Mouse (Mus musculus) midbrain, embryonic 13.5 days (tissue): ENCODE data around the gene Pcca. TPM values are rescaled to one million over a fixed set of nuclear protein-coding genes. Genes with fewer than 3 reads are reported as not detected.

Experiments
- ATAC-seq: fragments of 200-750 bp; cut with Nextera tagmentation; 2 replicates; pipeline ENCODE4 v1.8.0; 2017; ENCODE audit warnings: mild to moderate bottlenecking, moderate TSS enrichment, moderate library complexity
- H3K27ac ChIP-seq: fragments of 300-500 bp; sonication (generic); 2 replicates; pipeline ENCODE4 v1.5.1; 2015; ENCODE audit warnings: inconsistent platforms, mild to moderate bottlenecking, moderate library complexity
- H3K27me3 ChIP-seq: fragments of 300-500 bp; sonication (generic); 2 replicates; pipeline ENCODE4 v1.6.1; 2015; ENCODE audit warnings: mild to moderate bottlenecking, inconsistent platforms
- H3K36me3 ChIP-seq: fragments of 300-500 bp; sonication (generic); 2 replicates; pipeline ENCODE4 v1.6.1; 2015; ENCODE audit warnings: mild to moderate bottlenecking, inconsistent platforms
- H3K4me1 ChIP-seq: fragments of 300-500 bp; sonication (generic); replicated peaks from 2 replicates; pipeline ENCODE4 v1.6.1; 2015; ENCODE audit warnings: inconsistent platforms
- H3K4me2 ChIP-seq: fragments of 300-500 bp; sonication (generic); replicated peaks from 2 replicates; pipeline ENCODE4 v1.6.1; 2015; ENCODE audit warnings: moderate library complexity, mild to moderate bottlenecking, inconsistent platforms
- H3K4me3 ChIP-seq: fragments of 300-500 bp; sonication (generic); replicated peaks from 2 replicates; pipeline ENCODE4 v1.5.1; 2015; ENCODE audit warnings: mild to moderate bottlenecking, inconsistent platforms
- H3K9ac ChIP-seq: fragments of 300-500 bp; sonication (generic); replicated peaks from 2 replicates; pipeline ENCODE4 v1.6.1; 2015; ENCODE audit warnings: mild to moderate bottlenecking, inconsistent platforms
- H3K9me3 ChIP-seq: fragments of 300-500 bp; sonication (generic); 2 replicates; pipeline ENCODE4 v1.6.1; 2016; ENCODE audit warnings: mild to moderate bottlenecking, inconsistent platforms
- WGBS: fragments of 180-500 bp; shearing (Covaris S2); methylation state at CpG from one replicate; pipeline ENCODE4 v1.1.7; 2015; 5-methylcytosine and 5-hydroxymethylcytosine counted together
- polyA plus RNA-seq: library from polyadenylated mRNA; unstranded; fragments of >200 nt; fragmentation: Nextera tagmentation; extraction: Ambion mirVana; gene quantifications from 2 replicates; pipeline ENCODE4 v1.2.1, GENCODE M21; 2015

Pcca gene
- polyA plus RNA-seq, 1 experiment from 2014 or later = 27.4 TPM

DNA sequence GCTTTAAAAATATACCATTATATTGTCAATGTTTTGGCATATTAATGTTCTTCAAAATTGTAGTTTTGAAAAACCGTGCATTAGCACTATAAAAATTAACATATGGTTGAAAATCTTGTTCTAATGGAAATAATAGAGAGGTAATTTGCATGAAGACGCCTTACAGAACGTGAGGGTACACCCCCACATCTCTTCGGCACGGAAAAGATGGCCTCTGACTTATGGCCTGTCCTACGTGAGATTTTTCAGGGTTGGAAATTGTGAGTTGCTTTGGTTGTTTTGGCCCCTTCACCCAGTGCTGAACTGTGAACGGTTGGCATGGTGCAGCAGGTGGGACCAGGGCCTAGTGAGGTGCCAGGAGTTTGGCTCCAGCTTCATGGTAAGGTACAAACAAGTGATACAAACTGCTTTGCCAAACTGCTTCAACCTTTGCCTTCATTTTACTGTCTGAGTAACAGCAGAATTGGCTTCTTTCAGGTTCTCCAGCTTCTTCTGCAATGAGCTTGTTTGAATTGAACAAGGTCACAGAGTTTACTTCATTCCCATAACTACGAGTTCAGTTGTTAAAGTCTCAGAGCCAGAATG, 185.5 kb downstream of the Pcca start:
- H3K27ac ChIP-seq = no peak overlapping the region
- WGBS = 86% methylated on average over 8 of the region's 8 CpGs
- no peaks in the 10 kb centered on the region for H3K27me3 ChIP-seq
- H3K4me1 ChIP-seq = peaks cover 20% of the 10 kb centered on the region
- no peaks in the 10 kb centered on the region for H3K36me3 ChIP-seq
- H3K9ac ChIP-seq = no peak overlapping the region
- H3K9me3 ChIP-seq = no peaks in the 10 kb centered on the region
- no peak overlapping the region for H3K4me3 ChIP-seq
- ATAC-seq = no peak
- no peak overlapping the region for H3K4me2 ChIP-seq

DNA sequence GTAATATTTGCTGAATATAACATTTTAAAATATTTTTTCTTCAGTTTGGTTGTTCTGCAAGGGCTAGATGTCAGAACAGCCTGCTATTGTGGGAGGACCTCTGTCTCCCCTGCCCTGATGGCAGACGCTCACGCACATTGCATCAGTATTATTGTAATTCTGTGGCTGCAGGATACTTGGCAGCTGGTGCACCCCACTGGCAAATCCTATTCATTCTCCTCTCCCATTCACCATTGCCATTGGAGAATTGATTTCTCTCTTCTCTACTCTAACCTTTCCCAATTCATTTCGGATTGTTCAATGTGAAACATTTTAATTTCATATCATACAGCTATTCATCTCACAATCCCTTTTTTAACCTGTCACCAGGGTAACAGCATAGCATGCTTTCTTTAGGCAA, 186.9 kb downstream of the Pcca start:
- no peaks in the 10 kb centered on the region for H3K27me3 ChIP-seq
- H3K9me3 ChIP-seq = no peaks in the 10 kb centered on the region
- no peak overlapping the region for H3K4me2 ChIP-seq
- WGBS = 7% methylated on average over 3 of the region's 3 CpGs
- peak; percentile 94 for ATAC-seq
- H3K27ac ChIP-seq = no peak overlapping the region
- no peak overlapping the region for H3K4me3 ChIP-seq
- H3K36me3 ChIP-seq = no peaks in the 10 kb centered on the region
- no peak overlapping the region for H3K9ac ChIP-seq
- peaks cover 20% of the 10 kb centered on the region for H3K4me1 ChIP-seq

DNA sequence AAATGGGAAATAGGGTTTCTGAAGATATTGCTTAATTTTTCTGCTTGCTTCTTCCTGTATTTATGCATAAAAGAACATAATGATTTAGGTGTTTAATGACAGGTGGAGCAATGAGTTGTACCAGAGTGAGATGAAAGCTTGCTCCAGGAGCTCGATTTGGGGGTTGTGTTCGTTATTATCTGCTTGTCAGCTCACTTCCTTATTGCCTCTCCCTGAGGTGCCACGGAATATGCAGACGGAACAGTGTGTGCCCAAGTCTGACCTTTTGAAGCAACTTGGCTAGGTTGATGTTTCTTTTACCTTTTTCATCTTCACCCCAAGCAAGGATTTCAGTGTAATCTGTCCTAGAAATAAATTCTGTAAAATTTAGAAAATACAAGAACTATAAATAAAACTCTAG, 187.6 kb downstream of the Pcca start:
- no peak overlapping the region for H3K9ac ChIP-seq
- no peaks in the 10 kb centered on the region for H3K9me3 ChIP-seq
- H3K27ac ChIP-seq = no peak overlapping the region
- no peak for ATAC-seq
- no peaks in the 10 kb centered on the region for H3K27me3 ChIP-seq
- H3K4me3 ChIP-seq = no peak overlapping the region
- H3K4me1 ChIP-seq = peaks cover 20% of the 10 kb centered on the region
- H3K36me3 ChIP-seq = no peaks in the 10 kb centered on the region
- 26% methylated on average over 4 of the region's 4 CpGs for WGBS
- H3K4me2 ChIP-seq = no peak overlapping the region

DNA sequence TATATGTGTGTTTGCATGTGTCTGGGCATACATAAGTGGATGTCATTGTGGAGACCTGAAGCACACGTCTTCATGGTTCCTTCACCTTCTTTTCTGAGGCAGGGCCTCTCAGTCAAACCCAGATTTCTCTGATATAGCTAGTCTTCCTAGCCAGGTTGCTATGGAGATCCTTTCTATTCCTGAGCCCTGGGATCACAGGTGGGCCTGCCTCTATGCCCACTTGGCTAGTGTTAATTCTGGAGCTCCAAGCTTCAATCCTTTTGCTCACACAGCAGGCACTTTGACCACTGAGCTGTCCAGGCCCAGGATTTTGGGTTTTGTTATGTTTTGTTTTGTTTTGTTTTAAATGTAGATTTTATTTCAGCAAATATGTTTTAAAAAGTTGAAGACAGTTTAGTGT, 192.3 kb downstream of the Pcca start:
- Histone ChIP-seq H3K4me3 (no peak overlapping the region), H3K27me3 (no peaks in the 10 kb centered on the region), H3K36me3 (no peaks in the 10 kb centered on the region), H3K9ac (no peak overlapping the region), H3K9me3 (no peaks in the 10 kb centered on the region), H3K27ac (no peak overlapping the region), H3K4me1 (peaks cover 10% of the 10 kb centered on the region), H3K4me2 (no peak overlapping the region)
- no peak for ATAC-seq
- 90% methylated on average over 1 of the region's 1 CpGs for WGBS

DNA sequence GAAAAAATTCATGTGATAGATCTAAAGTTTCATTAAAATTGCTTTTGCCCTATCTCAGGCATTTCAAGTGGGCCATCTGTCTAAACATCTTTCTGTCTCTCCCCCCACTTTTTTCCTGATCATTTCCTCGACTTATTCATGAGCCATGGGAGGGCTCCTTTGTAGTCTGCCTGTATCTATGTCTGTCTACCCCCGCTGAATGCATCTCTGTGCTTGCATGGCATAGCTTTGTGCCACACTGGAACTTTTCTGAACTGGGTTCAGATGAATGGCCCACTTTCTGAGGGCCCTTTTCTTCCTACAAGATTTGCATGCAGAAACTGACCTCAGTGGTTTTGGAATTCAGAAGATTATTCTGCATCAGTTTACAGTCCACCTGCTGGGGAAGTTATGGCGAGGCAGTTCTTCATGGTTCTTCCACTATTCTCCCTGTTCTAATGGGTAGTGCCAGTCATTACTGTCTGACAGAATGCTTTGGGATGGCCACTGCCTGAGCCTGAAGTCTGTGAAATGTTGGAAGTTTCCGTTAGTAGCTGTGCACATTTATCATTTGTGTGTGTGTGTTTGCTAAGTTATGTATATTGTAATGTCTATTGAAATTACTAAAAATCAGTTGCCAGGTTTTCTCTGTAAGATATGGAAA, 195.4 kb downstream of the Pcca start:
- peak; percentile 34; the same call in 1 of the 2 replicates for ATAC-seq
- Histone ChIP-seq H3K4me1 (peaks cover 6% of the 10 kb centered on the region; the same call in 1 of the 2 replicates), H3K9ac (no peak overlapping the region), H3K9me3 (no peaks in the 10 kb centered on the region), H3K27me3 (no peaks in the 10 kb centered on the region), H3K4me3 (no peak overlapping the region), H3K36me3 (no peaks in the 10 kb centered on the region), H3K4me2 (no peak overlapping the region), H3K27ac (no peak overlapping the region)
- 49% methylated on average over 4 of the region's 4 CpGs for WGBS

DNA sequence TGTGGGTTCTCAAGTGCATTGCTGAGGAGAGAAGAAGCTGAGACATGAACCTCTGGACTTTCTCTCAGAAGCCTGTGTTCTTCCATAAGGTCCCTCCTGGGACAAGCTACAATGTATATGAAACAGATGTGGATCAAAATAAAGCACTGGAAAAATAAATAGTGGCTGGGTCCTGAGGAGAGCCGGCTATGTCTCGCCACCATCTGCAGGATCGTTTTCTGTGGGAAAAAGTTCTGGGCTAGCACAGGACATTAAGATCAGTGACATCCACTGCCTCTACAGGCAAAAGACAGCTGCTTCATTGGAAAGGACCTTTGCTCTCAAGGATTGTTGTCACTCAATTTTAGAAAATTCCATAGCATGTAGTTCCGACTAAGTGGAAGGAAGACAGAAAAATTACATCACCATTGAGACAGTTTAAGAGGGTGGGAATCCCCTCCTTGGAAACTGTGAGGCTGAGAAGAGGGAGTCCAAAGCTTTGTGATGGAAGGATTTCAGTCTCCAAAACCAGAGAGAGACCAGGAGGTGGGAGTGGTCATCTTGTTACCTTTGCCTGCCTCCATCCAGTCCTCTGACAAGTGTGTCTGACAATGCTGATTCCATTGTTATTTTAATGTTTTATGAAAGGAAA, 196.9 kb downstream of the Pcca start:
- Histone ChIP-seq H3K9me3 (no peaks in the 10 kb centered on the region), H3K4me3 (no peak overlapping the region), H3K4me1 (peaks cover 6% of the 10 kb centered on the region; the same call in 1 of the 2 replicates), H3K36me3 (no peaks in the 10 kb centered on the region), H3K4me2 (no peak overlapping the region), H3K27ac (no peak overlapping the region), H3K27me3 (no peaks in the 10 kb centered on the region), H3K9ac (no peak overlapping the region)
- no peak for ATAC-seq
- WGBS = 86% methylated on average over 4 of the region's 4 CpGs

DNA sequence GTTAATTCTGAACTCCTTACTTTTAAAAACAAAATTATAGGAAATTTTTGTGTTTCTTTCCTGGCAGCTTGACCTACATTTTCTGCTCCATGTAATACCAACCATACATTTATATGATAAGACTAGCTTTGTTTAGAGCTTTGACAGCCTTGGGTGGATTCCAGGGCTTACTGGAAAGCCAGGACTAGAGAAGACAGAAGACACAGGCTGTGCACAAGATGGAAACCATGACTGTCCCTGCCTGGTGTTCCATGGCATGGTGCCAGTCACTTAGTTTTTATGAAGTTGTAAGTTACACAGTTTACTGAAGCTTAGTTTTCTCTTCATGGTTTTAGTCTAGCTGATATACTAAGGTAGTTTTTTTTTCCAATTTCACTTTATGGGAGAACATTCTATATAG, 202.7 kb downstream of the Pcca start:
- no peaks in the 10 kb centered on the region for H3K9me3 ChIP-seq
- no peaks in the 10 kb centered on the region for H3K4me1 ChIP-seq
- no peak overlapping the region for H3K9ac ChIP-seq
- H3K27me3 ChIP-seq = no peaks in the 10 kb centered on the region
- H3K36me3 ChIP-seq = no peaks in the 10 kb centered on the region
- no peak for ATAC-seq
- no peak overlapping the region for H3K27ac ChIP-seq
- H3K4me3 ChIP-seq = no peak overlapping the region
- H3K4me2 ChIP-seq = no peak overlapping the region

DNA sequence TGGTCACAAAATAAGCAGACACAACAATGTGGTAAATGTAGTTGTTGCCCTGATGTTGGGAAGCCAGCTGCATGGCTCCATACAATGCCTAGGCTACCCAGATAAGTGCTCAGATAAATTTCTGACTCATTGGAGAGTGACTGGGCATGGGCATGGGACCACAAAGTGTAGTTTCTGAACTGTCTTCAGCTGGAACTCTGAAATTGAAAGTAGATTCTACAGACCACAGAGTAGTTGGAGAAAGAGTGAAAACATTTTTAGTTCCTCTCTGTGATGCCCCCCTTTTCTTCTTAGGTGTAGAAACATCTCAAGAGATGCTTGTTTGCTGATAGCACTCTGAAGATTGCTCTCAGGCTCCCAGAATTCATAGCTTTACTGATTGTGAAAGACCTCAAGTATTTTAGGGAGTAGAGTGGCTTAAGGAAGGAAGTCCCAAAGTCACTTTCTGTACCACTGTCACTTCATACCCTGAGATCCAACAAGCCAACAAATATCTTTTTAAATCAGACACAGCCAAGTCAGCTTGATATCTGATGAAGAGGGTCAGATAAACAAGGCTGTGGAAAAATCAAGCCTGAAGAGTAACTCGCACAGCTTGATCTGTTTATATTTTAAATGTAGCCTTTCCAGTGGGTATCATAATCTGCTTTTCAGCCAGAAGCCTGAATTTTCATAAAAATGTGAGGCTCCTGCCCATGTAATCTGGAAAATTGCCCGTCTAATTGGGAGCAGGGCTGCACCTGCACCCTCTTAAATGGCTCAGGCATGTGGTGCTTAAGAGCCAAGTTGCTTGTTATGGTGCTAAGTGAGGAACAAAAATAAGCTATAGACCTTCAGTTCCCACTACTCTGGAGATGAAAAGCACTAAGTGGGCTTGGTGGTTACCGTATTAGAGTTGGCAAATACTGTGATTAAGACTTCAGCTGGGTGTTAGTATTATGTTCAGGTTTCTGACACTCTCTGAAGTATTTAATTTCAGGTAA, 214.0 kb downstream of the Pcca start:
- Histone ChIP-seq H3K27ac (no peak overlapping the region), H3K27me3 (no peaks in the 10 kb centered on the region), H3K9ac (no peak overlapping the region), H3K4me1 (no peaks in the 10 kb centered on the region), H3K36me3 (no peaks in the 10 kb centered on the region), H3K4me2 (no peak overlapping the region), H3K9me3 (no peaks in the 10 kb centered on the region), H3K4me3 (no peak overlapping the region)
- no peak for ATAC-seq
- WGBS = 70% methylated on average over 3 of the region's 3 CpGs

DNA sequence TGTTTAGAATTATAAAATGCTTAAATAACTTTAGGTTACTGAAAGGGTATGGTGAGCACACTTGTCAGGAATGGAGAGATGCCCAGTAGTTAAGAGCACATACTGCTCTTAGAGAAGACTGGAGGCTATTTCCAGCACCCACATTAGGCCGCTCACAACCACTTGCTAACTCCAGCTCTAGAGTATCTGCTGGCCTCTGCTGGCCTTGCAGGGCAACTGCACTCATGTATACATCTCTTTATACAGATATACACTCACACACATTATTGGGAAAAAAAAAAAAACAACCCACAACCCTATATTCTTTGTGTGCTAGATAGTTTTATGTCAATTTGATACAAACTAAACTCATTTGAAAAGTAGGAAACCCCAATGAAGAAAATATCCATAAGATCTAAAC, 217.4 kb downstream of the Pcca start:
- H3K27me3 ChIP-seq = no peaks in the 10 kb centered on the region
- no peak for ATAC-seq
- H3K4me1 ChIP-seq = peaks cover 5% of the 10 kb centered on the region
- H3K27ac ChIP-seq = no peak overlapping the region
- H3K9ac ChIP-seq = no peak overlapping the region
- no peak overlapping the region for H3K4me2 ChIP-seq
- WGBS = 100% methylated on average over 1 of the region's 1 CpGs
- no peaks in the 10 kb centered on the region for H3K36me3 ChIP-seq
- H3K9me3 ChIP-seq = no peaks in the 10 kb centered on the region
- no peak overlapping the region for H3K4me3 ChIP-seq

DNA sequence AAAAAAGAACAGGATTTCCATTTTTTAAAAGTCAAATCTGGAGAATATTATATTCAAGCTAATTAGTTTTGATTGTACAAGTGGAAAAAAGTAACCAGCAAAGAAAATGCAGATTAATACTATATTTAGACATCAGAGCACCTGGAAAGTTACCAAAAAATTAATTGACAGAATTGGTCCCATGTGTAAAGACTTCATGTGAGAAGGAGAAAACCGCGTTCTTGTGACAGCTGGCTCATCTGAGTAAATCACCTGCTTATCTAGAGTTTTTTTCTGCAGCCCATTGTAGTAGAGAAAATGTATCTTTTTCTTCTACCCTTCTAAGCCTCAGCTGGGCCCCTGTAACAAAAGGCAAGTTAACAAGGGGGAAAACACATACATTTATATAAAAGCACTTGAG, 219.2 kb downstream of the Pcca start:
- no peaks in the 10 kb centered on the region for H3K36me3 ChIP-seq
- no peak for ATAC-seq
- no peak overlapping the region for H3K4me2 ChIP-seq
- H3K9ac ChIP-seq = no peak overlapping the region
- H3K4me3 ChIP-seq = no peak overlapping the region
- peaks cover 5% of the 10 kb centered on the region for H3K4me1 ChIP-seq
- H3K9me3 ChIP-seq = no peaks in the 10 kb centered on the region
- no peaks in the 10 kb centered on the region for H3K27me3 ChIP-seq
- no peak overlapping the region for H3K27ac ChIP-seq
- 27% methylated on average over 2 of the region's 2 CpGs for WGBS

DNA sequence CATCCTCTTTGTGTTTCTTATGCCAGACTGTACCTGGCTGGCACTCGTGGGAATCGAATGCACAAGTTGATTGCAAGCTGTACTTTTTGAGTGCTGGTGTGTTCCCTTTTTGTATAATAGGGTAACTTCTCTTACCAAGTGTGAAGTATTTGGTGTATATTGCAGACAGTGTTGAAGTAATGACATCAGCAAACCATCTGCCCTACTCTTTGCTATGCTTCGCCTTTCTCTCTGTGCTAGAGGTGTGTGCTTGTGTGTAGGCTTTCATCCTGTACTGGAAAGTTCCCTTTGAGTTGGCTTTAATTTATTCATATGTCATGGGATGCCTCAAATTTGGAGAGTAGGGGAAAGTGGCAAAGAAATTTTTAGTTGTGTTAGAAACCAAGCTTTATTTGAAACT, 220.2 kb downstream of the Pcca start:
- no peaks in the 10 kb centered on the region for H3K27me3 ChIP-seq
- no peaks in the 10 kb centered on the region for H3K9me3 ChIP-seq
- H3K36me3 ChIP-seq = no peaks in the 10 kb centered on the region
- 92% methylated on average over 3 of the region's 3 CpGs for WGBS
- ATAC-seq = no peak
- H3K27ac ChIP-seq = no peak overlapping the region
- H3K4me1 ChIP-seq = peaks cover 5% of the 10 kb centered on the region
- no peak overlapping the region for H3K9ac ChIP-seq
- no peak overlapping the region for H3K4me2 ChIP-seq
- H3K4me3 ChIP-seq = no peak overlapping the region

DNA sequence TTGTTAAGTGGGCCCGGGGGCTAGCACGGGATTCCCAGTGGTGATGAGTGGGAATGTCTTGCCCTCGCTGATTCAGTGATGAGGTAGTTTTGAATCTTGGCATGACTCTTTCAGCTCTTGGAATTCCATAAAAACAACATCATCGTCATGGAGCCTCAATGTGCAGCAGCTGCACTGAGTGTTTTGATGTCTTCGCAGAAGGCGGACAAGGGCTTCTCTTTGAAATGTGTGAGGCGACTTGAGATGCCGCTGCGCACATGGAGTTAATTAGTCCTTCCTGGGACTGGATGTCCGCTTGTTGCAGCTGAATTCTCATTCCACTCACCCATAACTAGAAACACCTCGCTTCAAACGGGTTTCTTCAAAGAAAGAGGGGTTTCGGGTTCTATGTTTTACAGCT, 221.4 kb downstream of the Pcca start:
- 76% methylated on average over 13 of the region's 13 CpGs for WGBS
- Histone ChIP-seq H3K4me1 (peaks cover 5% of the 10 kb centered on the region), H3K4me3 (no peak overlapping the region), H3K4me2 (no peak overlapping the region), H3K27ac (no peak overlapping the region), H3K36me3 (no peaks in the 10 kb centered on the region), H3K27me3 (no peaks in the 10 kb centered on the region), H3K9me3 (no peaks in the 10 kb centered on the region), H3K9ac (no peak overlapping the region)
- no peak for ATAC-seq
